Mouse (Mus musculus) ES-Bruce4 (cell line): ENCODE data around the gene Sike1.

Experiments used
- CTCF ChIP-seq: IDR thresholded peaks from one replicate; pipeline ENCODE4 v1.8.1; 2011; ENCODE audit warnings: low read depth, low read length
- EP300 ChIP-seq: IDR thresholded peaks from 2 replicates; pipeline ENCODE4 v1.6.1; 2011; ENCODE audit warnings: low read depth, low read length; ENCODE audit not compliant: insufficient read depth

- no peak for TF ChIP-seq CTCF
- no peak for TF ChIP-seq EP300
Observed at GRCm38 (mm10) chr3:102995233-102995604, 289 bp upstream of the Sike1 start.
